ENCODE assay signal across 1 mouse cellular context in genomic region chr4:107182796-107183195, GRCm38 (mm10).
TF ChIP-seq lines count a peak whose summit lies in the region.

No protein-coding gene starts in this region.

TF ChIP-seq in myocyte, 11 proteins besides CTCF, POLR2A, EP300 and RAD21 (continued from another document):
- TF ChIP-seq TCF3 (IDR thresholded peaks at IDR 0.05; ENCODE audit: insufficient read length, low read depth) (no peak), TCF12 (IDR thresholded peaks at IDR 0.05; ENCODE audit: insufficient read depth, poor library complexity, severe bottlenecking) (no peak), MYOG (IDR thresholded peaks at IDR 0.05; ENCODE audit: control insufficient read depth in 1 of 3, insufficient read depth in 1 of 3, insufficient read length in 2 of 3, low read depth in 2 of 3) (no peak), E2F4 (IDR thresholded peaks at IDR 0.05; ENCODE audit: insufficient read depth) (no peak), USF1 (IDR thresholded peaks at IDR 0.05; ENCODE audit: low read depth) (no peak), SRF (IDR thresholded peaks at IDR 0.05; ENCODE audit: control insufficient read depth, insufficient read length, low read depth) (no peak)
